Mouse (Mus musculus) thymus, adult 2 months (tissue): ENCODE measurements around the gene Spo11.

Experiments
- CTCF ChIP-seq: fragments of 200-500 bp; IDR thresholded peaks from 2 replicates; pipeline ENCODE4 v1.5.1; 2012; ENCODE audit warnings: mild to moderate bottlenecking, control low read depth, low read length, moderate library complexity, borderline replicate concordance; ENCODE audit not compliant: control insufficient read depth, poor library complexity, insufficient read depth; ENCODE audit errors: extremely low read depth
- POLR2A ChIP-seq: fragments of 200-500 bp; IDR thresholded peaks from 2 replicates; pipeline ENCODE4 v1.6.1; 2012; ENCODE audit warnings: mild to moderate bottlenecking, low read length, control low read depth, moderate library complexity; ENCODE audit not compliant: control insufficient read depth, poor library complexity, insufficient read depth; ENCODE audit errors: extremely low read depth

GRCm38 (mm10) chr2:172973806-172974565 is 3.5 kb upstream of the Spo11 start:
- TF ChIP-seq POLR2A (no peak), CTCF (no peak)
